Mouse (Mus musculus): ENCODE measurements around the gene Rps19.
"Not testable (repeated sequence)": the region's sequence is repeated elsewhere in the genome, so short reads cannot be mapped to it uniquely, and the experiment has no call there.

The Rps19 gene

DNA sequence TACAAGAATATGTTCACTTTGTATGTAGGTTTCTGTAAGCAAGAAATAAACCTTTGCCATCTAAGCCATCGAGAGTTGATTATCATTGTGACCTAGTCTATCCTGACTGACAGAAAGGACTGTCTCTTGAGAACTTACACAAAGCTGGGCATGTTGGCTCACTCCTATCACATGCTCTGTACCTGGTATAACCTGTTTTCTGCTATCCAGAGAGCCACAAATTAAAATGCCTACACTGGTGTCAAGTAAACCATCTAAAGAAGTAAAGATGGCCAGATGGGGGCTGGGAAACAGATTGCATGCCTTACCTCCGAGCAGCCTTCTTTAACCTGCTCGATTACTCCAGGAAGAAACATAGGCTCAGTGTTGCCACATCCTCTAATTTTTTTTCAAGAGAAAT lies 6.6 kb upstream of the Rps19 start:
- DNase-seq (ENCODE audit: low spot score) = no peak

DNA sequence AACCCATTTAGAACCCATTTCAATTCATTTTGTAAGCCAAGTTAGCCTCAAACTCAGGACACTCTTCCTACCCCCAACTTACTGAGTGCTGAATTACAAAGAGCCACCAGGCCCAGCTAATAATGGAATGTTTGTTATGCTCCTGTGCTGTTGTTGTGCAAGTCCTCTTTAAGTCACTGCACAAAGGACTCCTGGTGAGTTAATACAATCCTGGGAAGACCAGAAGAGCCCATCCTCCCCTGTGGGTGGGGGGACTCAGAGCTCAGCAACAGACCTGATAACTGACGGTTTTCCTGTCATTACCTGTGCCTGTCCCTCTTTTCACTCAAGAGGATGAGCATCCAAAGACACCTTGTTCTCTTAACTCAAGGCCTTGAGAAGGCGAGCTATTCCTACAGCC lies 4.6 kb upstream of the Rps19 start:
- no peak for DNase-seq (ENCODE audit: low spot score)

DNA sequence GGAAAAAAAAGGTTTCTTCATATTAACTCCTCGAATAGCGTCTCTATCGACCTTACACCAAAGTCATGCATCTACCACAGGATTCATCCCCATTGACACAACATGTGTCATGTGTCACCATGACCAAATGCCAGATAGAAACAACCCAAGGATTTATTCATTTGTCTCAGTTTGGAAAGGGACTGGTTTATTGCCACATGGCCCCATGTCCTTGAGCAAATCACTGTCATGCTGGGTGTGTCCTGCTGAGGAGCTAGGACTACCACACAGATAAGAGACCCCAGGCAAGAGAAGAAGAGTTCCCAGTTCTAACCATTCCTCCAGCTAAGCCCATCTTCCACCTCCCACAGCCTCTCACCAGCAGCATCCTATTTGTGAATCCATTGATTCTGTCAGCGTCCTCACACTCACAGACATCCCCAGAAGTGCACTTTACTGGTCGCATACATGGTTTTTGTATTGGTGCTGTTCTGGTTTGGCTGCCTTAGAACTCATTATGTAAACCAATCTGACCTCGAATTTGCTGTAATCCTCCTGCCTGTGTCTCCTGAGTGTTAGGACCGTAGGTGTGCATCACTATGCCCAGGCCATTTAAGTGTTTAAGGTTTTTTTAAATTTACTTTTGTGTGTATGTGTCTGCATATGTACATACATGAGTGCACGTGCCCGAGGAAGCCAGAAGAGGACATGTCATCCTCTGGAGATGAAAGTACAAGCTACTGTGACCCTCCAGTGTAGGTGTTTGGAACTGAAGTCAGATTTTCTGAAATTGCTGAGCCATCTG lies 1.6 kb upstream of the Rps19 start:
- no peak for DNase-seq (ENCODE audit: low spot score)

DNA sequence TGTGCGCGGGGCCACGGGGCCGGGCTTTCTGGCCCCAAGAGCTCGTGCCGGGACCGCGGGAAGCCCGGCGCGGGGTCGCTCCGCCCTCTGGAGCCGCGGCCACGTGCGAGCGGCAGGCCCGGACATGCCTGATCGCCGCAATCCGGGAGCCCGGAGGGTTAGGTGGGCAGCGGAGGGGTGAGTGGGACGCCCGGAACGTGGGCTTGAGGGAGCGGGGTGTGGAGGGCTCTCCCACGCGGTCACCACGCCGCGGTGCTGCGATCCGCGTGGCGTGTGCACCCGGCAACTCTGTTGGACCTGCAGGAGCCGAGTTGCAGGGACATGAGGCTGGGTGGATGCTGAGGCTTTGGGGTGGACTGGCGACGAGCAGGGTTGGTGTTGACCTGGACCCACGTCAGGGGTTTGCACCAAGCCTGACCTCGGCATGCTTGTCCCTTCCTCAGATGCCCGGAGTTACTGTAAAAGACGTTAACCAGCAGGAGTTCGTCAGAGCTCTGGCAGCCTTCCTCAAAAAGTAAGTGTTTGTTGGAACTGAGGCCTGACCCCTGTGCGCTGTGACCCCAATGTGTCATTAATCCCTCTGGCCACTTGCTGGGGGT lies 621 bp downstream of the Rps19 start:
- DNase-seq (ENCODE audit: low spot score) = no peak

DNA sequence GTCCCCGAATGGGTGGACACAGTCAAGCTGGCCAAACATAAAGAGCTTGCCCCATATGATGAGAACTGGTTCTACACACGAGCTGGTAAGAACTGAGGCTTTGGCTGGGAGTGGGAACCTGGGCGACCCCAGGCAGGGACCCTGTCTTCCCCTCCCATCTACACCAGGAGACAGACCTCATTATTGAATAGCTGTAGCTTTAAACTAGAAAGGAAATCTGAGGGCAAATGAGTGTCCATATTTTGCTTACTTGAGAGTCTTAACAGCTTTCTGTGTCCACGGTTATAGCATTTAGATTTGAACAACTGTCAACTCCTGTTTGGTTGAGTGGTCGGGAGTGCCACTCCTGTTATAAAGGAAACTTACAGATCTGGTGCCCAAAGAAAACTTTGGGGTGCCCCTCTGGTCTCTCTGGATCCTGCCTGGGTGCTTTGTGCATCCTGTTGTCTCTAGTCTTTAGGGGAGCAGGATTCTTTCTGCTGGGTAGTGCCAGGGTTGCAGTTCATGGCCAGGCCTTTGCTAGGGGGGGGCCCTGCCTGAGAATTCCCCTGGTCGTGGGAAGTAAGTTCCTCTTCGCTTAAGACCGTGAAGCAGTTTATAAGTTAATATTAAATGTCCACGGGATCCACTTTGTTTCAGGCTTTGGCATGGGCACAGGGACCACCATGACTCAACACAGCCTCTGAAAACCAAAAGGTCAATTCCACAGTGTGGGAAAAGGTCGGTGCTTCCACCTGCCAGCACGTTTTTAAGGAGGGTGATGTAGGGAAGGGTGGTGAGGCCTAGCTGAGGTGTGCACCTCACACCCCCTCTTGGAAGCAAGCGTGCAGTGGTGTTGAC lies 1.5 kb downstream of the Rps19 start:
- no peak for DNase-seq (ENCODE audit: low spot score)

DNA sequence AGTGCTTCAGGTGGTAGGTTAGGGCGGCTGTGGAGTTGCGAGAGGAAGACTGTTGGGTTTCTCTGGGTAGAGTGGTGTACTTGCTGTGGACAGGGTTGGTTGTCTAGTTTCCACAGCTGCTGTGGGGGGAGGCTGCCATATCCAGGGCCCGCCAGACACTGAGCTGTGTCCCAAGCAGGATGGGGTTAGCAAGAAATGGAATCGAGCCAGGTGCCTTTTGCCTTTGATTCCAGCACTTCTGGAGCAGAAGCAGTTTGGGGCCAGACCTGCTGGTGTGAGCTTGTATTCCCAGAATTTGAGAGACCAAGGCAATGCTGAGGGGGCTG lies 2.1 kb downstream of the Rps19 start:
- DNase-seq (ENCODE audit: low spot score) = no peak

DNA sequence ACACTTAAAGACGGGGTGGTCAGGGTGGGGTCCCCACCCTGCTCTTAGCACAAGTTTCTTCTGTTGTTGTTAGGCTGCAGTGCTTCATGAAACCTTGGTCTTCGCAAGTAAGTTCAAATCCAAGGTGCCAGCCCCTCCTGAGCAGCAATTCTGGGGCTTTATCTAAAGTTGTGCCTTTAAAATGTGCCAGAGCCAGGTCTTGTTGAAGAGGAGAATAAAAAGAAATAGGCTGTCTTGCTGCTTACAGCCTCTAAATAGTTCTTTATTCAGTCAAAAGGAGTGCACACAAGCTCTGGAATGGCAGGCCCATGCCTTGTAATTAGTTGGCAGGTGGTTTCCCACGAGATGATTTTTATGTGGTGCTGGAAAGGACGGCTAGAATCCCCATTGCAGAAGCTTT lies 2.9 kb downstream of the Rps19 start:
- DNase-seq (ENCODE audit: low spot score) = no peak

DNA sequence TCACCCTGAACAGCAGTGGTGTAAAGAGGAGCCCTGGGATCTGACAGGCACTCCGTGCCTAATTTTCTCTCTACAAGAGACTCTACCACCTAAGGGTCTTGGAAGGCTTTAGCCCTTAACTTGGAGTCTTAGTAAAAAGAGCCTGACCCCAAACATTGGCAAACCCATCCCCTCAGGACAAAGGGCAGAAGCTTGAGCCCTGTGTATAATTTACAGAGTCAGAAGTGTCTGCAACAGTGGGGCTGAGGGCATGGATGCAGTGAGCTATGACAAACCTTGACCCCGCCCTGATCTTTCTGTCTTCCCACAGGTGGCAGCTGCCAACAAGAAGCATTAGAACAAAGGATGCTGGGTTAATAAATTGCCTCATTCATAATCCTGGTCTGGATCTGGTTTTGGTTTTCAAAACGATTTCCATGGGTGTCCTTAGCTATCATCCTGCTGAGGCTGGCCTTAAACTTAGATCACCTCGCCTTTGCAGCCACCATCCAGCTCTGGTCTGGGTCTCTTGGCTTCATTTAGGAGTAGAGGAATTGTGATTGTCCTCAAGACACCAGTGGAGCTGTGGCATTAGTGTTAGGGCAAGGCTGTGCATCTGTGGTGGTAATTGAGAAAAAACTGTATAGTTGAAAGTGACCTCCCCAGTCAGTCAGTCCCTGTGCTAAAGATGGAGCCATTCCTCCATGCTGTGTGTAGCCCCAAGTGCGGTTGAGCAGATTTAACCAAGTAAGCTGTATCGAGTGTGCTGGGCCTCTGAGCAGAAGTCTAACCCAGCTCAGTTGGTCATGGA lies 5.5 kb downstream of the Rps19 start:
- no peak for DNase-seq (ENCODE audit: low spot score)

DNA sequence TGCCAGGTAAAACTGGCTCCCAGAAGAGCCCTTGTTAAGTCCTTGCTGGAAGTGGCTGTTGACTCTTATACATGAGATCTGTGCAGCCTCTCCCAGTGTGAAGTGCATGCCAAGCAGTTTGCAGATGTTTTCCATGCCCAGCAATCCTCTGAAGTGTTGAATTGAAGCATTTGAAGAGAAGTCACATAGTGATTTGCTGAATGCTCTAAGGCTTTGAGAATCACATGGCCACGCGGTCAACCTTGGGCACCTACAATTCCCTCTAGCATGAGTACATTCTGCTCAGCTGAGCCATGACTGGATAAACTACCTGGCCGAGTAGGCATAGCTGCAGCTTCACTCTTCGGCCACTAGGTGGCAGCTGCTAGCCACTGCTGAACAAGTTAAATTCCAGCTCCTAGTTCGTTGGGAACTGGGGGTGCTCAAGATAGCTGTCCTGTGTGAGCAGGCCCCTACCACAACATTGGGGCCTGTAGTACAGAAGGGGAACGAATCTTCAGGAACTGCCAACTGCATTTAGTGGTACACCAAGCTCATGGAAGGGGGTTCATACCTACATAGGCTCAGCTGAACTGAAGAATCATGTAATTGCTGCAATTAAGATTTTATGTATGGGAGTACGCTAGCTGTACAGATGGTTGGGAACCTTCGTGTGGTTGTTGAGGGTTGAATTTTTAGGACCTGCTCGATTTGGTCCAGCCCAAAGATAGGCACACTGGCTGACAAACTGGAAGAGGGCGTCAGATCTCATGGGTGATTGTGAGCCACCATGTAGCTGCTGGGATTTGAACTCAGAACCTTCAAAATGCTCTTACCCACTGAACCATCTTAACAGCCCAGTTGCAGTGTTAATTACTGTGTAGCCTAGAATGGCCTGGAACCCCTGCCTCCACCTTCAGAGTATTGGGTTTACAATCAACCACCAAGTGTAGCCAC lies 6.4 kb downstream of the Rps19 start:
- peak; percentile 79 for DNase-seq (ENCODE audit: low spot score)

DNA sequence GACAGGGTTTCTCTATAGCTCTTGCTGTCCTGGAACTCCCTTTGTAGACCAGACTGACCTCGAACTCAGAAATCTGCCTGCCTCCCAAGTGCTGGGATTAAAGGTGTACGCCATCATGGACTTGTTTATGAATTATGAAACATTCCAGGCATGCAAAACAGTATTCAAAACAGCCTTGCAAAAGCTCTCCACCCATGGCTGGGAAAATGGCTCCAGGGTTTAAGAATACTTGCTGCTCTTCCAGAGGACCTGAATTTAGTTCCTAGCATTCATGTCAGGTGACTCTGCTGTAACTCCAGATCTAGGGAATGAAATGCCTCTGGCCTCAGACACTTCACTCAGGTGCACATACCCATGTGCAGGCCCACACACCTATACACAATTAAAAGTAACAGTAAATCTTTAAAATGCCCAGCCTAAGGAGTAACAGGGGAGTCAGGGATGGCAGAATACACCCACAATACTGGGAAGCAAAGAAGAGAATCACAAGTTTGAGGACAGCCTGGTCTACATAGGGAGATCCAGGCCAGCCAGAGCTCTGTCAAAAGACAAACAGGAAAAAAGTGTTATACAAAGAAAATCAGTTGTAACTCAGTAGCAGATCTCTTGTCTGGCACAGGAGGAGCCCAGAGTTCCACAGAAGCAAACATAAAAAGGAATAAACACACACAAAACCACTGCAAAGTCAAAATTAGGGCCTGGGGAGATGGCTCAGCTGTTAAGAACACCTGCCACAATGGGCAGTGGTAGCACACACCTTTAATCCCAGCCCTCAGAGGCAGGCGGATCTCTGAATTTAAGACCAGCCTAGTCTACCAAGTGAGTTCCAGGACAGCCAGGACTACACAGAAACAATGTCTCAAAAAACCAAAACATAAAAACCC lies 7.3 kb downstream of the Rps19 start:
- DNase-seq (ENCODE audit: low spot score) = no peak

DNA sequence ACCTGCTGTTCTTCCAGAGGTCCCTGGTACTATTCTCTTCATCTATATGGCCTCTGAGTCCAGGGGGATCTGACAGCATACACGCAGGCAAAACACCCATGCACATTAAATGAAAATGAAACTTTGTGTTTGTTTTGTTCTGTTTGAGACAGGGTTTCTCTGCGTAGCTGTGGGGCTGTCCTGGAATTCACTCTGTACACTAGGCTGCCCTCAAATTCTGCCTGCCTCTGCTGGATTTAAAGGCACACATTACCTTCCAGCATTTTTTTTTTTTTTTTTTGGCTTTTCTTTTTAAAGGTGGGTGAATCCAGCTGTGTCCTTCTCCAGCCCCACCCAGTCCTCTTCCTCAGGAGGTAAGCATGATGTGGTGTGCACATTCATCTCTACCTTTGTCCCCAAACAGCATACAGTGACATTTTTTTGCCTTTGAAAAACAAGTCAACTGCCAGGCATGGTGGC lies 8.0 kb downstream of the Rps19 start:
- DNase-seq (ENCODE audit: low spot score) = no peak

DNA sequence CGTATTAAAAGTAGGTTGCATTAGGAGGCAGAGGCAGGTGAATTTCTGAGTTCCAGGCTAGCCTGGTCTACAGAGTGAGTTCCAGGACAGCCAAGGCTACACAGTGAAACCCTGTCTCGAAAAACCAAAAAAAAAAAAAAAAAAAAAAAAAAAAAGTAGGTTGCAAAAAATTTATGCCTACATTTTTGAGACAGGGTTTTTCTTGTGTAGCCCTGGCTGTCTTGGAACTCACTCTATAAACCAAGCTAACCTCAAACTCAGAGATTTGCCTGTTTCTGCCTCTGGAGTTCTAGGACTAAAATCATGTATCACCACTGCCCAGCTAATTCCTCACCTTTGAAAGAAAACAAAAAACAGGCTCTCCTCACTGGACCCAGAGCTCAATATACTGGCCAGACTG lies 11.6 kb downstream of the Rps19 start:
- not testable (repeated sequence) for DNase-seq (ENCODE audit: low spot score)

DNA sequence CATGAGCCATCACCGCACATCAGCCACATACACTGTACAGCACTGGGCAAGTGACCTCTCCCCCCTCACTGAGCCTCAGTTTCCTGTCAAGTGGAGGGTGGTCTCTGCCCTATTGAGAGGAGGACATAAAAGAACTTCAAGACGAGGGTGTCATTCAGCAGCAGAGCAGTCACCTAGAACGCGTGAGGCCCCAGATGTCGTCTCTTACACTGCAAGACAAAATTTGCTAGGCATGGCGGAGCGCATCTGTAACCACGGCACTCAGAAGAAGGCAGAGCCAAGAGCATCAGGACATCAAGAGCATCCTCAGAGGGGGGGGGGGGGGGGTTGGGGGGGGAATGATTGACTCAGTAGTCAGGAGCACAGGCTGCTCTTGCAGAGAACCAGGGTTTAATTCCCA lies 12.1 kb downstream of the Rps19 start:
- DNase-seq (ENCODE audit: low spot score) = no peak

DNA sequence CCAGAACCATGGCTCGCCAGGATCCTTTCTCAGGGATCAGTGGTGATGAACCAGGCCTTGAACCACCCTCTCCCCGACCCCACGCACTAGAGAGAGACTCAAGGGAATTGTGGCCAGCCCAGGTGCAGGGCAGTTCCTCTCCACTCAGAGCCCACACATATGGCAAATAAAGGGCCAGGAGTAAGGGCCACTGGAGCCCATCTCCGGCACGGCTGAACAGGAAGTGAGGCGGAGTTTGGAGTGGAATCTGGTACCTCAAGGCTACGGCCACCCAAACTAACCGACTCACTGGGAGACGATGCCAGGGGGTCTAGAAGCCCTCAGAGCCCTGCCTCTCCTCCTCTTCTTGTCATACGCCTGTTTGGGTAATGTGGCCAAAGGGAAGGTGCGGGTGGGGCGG lies 13.1 kb downstream of the Rps19 start, which contains the start of gene Cd79a:
Gene Cd79a (plus strand): TSS at position 158 of the 400 bp plus-strand sequence.
- no peak for DNase-seq (ENCODE audit: low spot score)

DNA sequence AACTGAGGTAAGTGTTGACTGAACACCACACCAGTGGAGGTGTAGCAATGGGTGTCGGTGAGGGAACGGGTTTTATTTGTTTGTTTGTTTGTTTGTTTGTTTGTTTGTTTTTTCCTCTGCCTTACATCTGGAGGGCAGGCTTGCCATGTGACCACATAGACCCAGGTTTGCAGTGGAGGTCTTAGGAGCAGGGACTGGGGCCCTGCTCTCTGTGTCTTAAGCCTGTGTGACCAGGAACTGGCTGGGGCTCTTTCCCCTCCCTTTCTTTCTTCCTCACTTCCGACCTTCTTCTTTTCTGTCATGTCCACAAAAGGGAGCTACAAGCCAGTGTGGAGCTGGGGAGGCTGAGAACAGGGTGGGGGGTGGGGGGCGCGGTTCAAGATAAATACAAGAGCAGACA lies 13.8 kb downstream of the Rps19 start:
- no peak for DNase-seq (ENCODE audit: low spot score)

DNA sequence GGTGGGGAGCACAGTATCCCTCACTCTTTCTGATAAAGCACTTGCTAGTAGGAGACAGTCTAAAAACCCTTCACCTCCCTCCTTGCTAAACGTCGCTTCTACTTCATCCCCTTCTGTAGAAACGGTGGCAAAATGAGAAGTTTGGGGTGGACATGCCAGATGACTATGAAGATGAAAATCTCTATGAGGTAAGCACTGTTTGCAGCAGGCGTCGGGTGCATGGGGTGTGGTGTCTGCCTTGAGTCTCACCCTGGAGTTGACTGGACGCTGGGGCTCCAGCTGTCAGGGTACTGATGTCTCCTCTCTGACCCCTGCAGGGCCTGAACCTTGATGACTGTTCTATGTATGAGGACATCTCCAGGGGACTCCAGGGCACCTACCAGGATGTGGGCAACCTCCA lies 16.9 kb downstream of the Rps19 start:
- DNase-seq (ENCODE audit: low spot score) = no peak

DNA sequence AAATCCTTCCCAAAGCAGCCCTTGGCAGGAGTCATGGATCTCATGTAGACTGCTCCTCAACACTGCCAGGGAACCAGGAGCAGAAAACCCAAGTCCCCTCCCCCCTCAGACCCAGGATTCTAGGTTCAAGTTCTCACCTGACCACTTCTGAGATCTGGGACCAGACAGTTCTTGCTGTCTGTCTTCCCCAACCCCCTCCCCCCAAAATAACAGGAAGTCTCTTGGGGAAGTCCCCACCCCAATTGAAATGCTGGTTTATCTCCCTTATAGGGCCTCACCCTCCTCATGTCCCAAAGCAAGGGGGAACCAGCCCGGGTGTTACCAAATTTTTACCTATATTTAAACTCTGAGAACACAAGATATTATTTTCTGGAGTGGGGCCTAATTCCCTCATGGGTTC lies 17.7 kb downstream of the Rps19 start:
- peak; percentile 62 for DNase-seq (ENCODE audit: low spot score)

DNA sequence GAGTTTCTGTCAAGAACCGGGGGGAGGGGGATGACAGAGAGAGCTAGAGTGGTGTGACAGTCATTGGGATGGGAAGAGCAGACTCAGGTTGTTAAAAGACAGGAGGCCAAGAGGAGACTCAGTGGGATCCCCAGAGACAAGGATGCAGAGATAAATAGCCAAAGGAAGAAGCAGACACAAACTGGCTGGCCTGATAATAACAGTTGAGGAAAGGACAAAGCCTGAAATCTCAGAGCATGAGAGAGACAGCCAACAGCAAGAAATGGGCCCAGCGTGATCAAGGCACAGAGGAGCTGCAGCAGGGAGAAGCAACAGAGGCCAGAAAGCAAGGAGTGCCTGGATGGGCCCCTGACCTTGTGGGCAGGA lies 18.1 kb downstream of the Rps19 start:
- no peak for DNase-seq (ENCODE audit: low spot score)

DNA sequence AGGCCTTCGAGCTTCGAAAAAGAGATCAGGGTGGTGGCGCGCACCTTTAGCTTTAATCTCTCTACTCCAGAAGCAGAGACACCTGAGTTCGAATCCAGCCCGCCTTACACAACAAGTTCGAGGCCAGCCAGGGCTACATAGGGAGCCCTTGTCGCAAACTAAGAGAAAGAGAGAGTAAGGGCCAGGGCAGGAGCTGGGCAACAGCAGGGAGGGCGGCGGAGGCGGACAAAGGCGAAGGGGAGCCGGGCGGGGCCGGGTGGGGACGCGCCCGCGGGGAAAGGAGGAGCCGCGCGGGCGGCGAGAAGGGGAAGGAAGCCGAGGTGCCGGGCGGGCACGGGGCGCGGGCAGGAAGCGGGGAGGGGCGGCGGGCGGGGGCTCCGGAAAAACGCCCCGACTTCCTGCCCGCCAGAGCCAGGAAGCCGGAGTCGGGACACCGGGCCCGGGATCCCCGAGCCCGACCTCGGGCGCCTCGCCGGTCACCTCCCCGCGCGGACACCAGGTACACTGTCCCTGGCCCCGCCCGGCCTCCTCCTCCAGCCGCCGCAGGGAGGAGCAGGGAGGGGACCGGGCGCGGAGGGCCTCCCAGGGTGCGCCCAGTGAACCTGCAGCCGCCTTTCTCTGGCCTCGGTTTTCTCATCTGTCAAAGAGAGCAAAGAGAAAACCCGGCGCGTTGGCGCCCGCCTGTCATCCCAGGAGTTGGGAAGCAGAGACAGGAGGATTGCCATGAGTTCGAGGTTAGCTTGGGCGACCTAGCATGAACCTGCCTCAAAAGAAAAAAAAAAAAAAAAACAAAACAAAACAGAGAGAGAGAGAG lies 18.7 kb downstream of the Rps19 start, which contains the start of gene Arhgef1:
Gene Arhgef1 (plus strand): TSS at position 283 of the 814 bp plus-strand sequence.
- DNase-seq (ENCODE audit: low spot score) = peak; percentile 68
